Mouse (Mus musculus): ENCODE data around the gene Vsig10. TPM values are rescaled to one million over a fixed set of nuclear protein-coding genes. Genes with fewer than 3 reads are reported as not detected.
A peak's percentile ranks its signal among the peaks of the same experiment; 100 is the strongest.
"Not testable (repeated sequence)": the region's sequence is repeated elsewhere in the genome, so short reads cannot be mapped to it uniquely, and the experiment has no call there.

Vsig10 gene
- polyA plus RNA-seq, 1 experiment from 2014 or later = 6.1 TPM

GRCm38 (mm10) chr5:117377731-117378130, 58.8 kb downstream of the Vsig10 start:
- not testable (repeated sequence) for H3K4me1 ChIP-seq (ENCODE audit: control insufficient read depth, insufficient read depth, low read length); H3K27ac ChIP-seq (ENCODE audit: low read length); H3K9me3 ChIP-seq (replicated peaks; ENCODE audit: control insufficient read depth, low read length); H3K27me3 ChIP-seq (ENCODE audit: control insufficient read depth, insufficient read depth, low read length); H3K4me2 ChIP-seq (ENCODE audit: low read depth, low read length); H3K9ac ChIP-seq (ENCODE audit: low read length); H3K4me3 ChIP-seq (ENCODE audit: low read length); ATAC-seq (replicated peaks; ENCODE audit: extremely low read depth, insufficient read depth, low FRiP score)
- 83% methylated on average over 14 of the region's 14 CpGs for WGBS
- H3K36me3 ChIP-seq (ENCODE audit: control insufficient read depth, insufficient read depth) = peaks cover 39% of the 10 kb centered on the region

DNA sequence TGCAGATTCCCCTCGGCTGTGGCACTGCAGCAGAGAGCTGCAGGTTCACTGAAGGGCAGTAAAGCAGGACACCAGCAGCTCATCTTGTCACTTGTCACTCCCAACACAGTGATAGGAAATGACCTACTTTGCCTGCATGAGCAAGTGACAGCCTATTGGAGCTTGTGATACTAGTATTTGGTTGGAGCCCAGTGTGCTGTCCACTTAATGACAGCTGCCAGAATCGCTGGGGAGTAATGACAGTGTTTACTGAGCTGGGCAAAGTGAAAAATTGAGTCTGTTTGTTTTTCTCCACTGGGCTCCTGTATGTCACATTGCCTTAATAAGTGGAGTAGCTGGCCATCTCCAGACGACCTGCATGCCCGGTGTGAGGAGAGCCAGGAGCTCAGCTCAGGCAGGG, 61.3 kb downstream of the Vsig10 start:
- H3K4me2 ChIP-seq (ENCODE audit: low read depth, low read length) = no peak overlapping the region
- no peak overlapping the region for H3K9ac ChIP-seq (ENCODE audit: low read length)
- H3K4me1 ChIP-seq (ENCODE audit: control insufficient read depth, insufficient read depth, low read length) = peaks cover 6% of the 10 kb centered on the region; the same call in 1 of the 2 replicates
- H3K36me3 ChIP-seq (ENCODE audit: control insufficient read depth, insufficient read depth) = peaks cover 37% of the 10 kb centered on the region
- 59% methylated on average over 4 of the region's 4 CpGs for WGBS
- no peak overlapping the region for H3K4me3 ChIP-seq (ENCODE audit: low read length)
- H3K9me3 ChIP-seq (replicated peaks; ENCODE audit: control insufficient read depth, low read length) = no peaks in the 10 kb centered on the region
- no peak for ATAC-seq (replicated peaks; ENCODE audit: extremely low read depth, insufficient read depth, low FRiP score)
- H3K27ac ChIP-seq (ENCODE audit: low read length) = no peak overlapping the region
- H3K27me3 ChIP-seq (ENCODE audit: control insufficient read depth, insufficient read depth, low read length) = no peaks in the 10 kb centered on the region

DNA sequence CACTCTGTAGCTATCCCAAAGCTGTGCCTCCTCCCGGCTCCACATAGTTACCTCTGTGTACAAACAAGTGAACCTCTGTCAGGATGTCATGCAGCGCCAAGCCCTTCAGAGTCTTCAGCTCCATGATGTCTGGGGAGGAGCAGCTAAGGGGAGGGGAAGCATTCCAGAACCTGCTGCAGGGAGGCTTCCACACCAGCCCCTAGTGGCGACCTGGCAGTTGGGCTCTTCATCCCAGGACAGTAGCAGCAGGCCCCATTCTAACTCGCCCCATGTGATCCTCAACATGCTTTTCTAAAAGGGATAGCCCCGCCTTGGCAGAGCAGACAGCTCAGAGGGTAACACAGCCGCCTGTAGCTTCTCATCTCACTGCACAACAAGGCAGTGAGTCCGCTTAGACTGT, 62.9 kb downstream of the Vsig10 start:
- Histone ChIP-seq H3K4me3 (ENCODE audit: low read length) (no peak overlapping the region), H3K4me2 (ENCODE audit: low read depth, low read length) (no peak overlapping the region), H3K36me3 (ENCODE audit: control insufficient read depth, insufficient read depth) (peaks cover 26% of the 10 kb centered on the region), H3K9me3 (replicated peaks; ENCODE audit: control insufficient read depth, low read length) (no peaks in the 10 kb centered on the region), H3K9ac (ENCODE audit: low read length) (no peak overlapping the region), H3K27ac (ENCODE audit: low read length) (no peak overlapping the region), H3K4me1 (ENCODE audit: control insufficient read depth, insufficient read depth, low read length) (peaks cover 6% of the 10 kb centered on the region; the same call in 1 of the 2 replicates), H3K27me3 (ENCODE audit: control insufficient read depth, insufficient read depth, low read length) (no peaks in the 10 kb centered on the region)
- ATAC-seq (replicated peaks; ENCODE audit: extremely low read depth, insufficient read depth, low FRiP score) = peak; percentile 33; the same call in 1 of the 2 replicates
- 66% methylated on average over 7 of the region's 7 CpGs for WGBS

GRCm38 (mm10) chr5:117383198-117383597, 64.3 kb downstream of the Vsig10 start:
- no peak overlapping the region for H3K4me3 ChIP-seq (ENCODE audit: low read length)
- no peak overlapping the region for H3K9ac ChIP-seq (ENCODE audit: low read length)
- peaks cover 20% of the 10 kb centered on the region for H3K36me3 ChIP-seq (ENCODE audit: control insufficient read depth, insufficient read depth)
- H3K27ac ChIP-seq (ENCODE audit: low read length) = no peak overlapping the region
- 75% methylated on average over 12 of the region's 12 CpGs for WGBS
- H3K9me3 ChIP-seq (replicated peaks; ENCODE audit: control insufficient read depth, low read length) = no peaks in the 10 kb centered on the region
- ATAC-seq (replicated peaks; ENCODE audit: extremely low read depth, insufficient read depth, low FRiP score) = no peak
- peaks cover 10% of the 10 kb centered on the region for H3K4me1 ChIP-seq (ENCODE audit: control insufficient read depth, insufficient read depth, low read length)
- no peak overlapping the region for H3K4me2 ChIP-seq (ENCODE audit: low read depth, low read length)
- no peaks in the 10 kb centered on the region for H3K27me3 ChIP-seq (ENCODE audit: control insufficient read depth, insufficient read depth, low read length)

DNA sequence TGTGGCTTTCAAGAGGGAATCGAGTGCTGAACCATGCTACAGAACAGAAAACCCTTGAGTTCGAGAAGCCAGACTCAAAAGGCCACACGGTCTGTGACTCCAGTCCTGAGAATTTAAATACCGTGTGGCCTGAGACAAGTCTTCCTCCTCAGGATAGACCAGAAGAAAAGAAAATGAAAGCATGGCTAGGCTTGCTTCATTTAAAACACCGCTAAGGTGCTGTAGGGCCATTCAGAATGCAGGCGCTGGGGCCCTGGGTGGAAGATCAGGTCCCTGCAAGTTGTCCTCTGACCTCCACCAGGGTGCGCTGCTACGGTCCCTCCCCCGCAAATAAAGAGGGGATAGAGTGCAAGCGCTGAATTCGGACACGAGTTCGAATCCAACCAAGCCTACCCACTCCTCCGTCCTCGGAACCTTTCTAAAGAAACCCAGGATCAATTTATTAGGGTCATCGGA, 69.4 kb downstream of the Vsig10 start:
- WGBS = 7% methylated on average over 16 of the region's 16 CpGs
- Histone ChIP-seq H3K9ac (ENCODE audit: low read length) (peak overlapping the region; percentile 89), H3K4me1 (ENCODE audit: control insufficient read depth, insufficient read depth, low read length) (peaks cover 6% of the 10 kb centered on the region), H3K4me3 (ENCODE audit: low read length) (peak overlapping the region; percentile 81), H3K27ac (ENCODE audit: low read length) (no peak overlapping the region), H3K9me3 (replicated peaks; ENCODE audit: control insufficient read depth, low read length) (peaks cover 5% of the 10 kb centered on the region; the same call in 1 of the 2 replicates), H3K4me2 (ENCODE audit: low read depth, low read length) (peak overlapping the region; percentile 76), H3K36me3 (ENCODE audit: control insufficient read depth, insufficient read depth) (peaks cover 8% of the 10 kb centered on the region), H3K27me3 (ENCODE audit: control insufficient read depth, insufficient read depth, low read length) (no peaks in the 10 kb centered on the region)
- ATAC-seq (replicated peaks; ENCODE audit: extremely low read depth, insufficient read depth, low FRiP score) = peak; percentile 18; the same call in 1 of the 2 replicates

DNA sequence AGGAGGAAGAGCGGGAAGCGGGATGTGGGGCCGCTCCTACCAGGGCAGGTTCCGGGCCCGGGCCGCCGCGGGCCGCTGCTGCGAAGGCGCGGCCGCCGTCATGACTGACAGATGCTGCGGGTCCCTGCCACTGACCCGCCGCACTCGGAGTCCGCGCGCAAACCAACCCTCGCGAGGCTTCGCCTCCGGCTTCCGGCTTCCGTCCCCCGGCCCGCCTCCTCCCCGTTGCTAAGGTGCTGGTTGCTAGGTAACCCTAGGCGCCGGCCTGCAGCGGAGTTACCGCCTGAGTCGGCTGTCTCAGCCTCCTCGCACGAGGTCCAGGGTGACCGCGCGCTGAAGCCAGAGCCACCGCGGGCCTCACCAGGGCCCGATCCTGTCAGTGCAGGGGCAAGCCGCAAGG, 70.0 kb downstream of the Vsig10 start, which contains the start of gene Rfc5:
Gene Rfc5, minus strand, starts transcription at position 171 of the 400 bp plus-strand sequence.
- Histone ChIP-seq H3K27ac (ENCODE audit: low read length) (no peak within 1 kb of the TSS), H3K9ac (ENCODE audit: low read length) (peak within 1 kb of the TSS; percentile 89), H3K9me3 (replicated peaks; ENCODE audit: control insufficient read depth, low read length) (peaks cover 8% of the 10 kb centered on the region; the same call in 1 of the 2 replicates), H3K4me1 (ENCODE audit: control insufficient read depth, insufficient read depth, low read length) (peaks cover 6% of the 10 kb centered on the region), H3K36me3 (ENCODE audit: control insufficient read depth, insufficient read depth) (peaks cover 6% of the 10 kb centered on the region), H3K4me2 (ENCODE audit: low read depth, low read length) (peak within 1 kb of the TSS; percentile 76), H3K4me3 (ENCODE audit: low read length) (peak within 1 kb of the TSS; percentile 81), H3K27me3 (ENCODE audit: control insufficient read depth, insufficient read depth, low read length) (no peaks in the 10 kb centered on the region)
- WGBS = under 1% methylated on average over 44 of the region's 44 CpGs
- ATAC-seq (replicated peaks; ENCODE audit: extremely low read depth, insufficient read depth, low FRiP score) = peak; percentile 97

DNA sequence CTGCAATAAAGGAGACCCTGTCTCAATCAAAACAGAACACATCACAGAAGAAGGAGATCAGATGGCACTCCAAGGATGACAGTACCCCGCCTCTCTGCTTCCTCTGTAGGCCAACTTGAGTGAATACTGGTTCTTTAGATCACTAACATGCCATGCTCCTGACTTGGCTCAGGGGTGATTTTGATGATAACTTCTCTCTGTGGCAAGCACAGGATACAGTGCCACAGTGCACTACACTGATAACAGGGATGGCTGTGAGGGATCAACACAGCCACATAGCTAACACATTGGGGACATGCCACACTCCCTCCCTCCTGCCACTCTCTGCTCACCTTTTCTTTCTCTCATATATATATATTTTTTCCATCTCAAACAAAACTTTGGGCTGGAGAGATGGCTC, 72.0 kb downstream of the Vsig10 start:
- H3K27ac ChIP-seq (ENCODE audit: low read length) = no peak overlapping the region
- H3K4me2 ChIP-seq (ENCODE audit: low read depth, low read length) = no peak overlapping the region
- 81% methylated on average over 1 of the region's 1 CpGs for WGBS

GRCm38 (mm10) chr5:117395834-117396233, 77.0 kb downstream of the Vsig10 start:
- Histone ChIP-seq H3K4me1 (ENCODE audit: control insufficient read depth, insufficient read depth, low read length) (no peaks in the 10 kb centered on the region), H3K9ac (ENCODE audit: low read length) (no peak overlapping the region), H3K4me2 (ENCODE audit: low read depth, low read length) (no peak overlapping the region), H3K36me3 (ENCODE audit: control insufficient read depth, insufficient read depth) (no peaks in the 10 kb centered on the region), H3K27me3 (ENCODE audit: control insufficient read depth, insufficient read depth, low read length) (no peaks in the 10 kb centered on the region), H3K4me3 (ENCODE audit: low read length) (no peak overlapping the region), H3K27ac (ENCODE audit: low read length) (no peak overlapping the region), H3K9me3 (replicated peaks; ENCODE audit: control insufficient read depth, low read length) (peaks cover 8% of the 10 kb centered on the region; the same call in 1 of the 2 replicates)
- ATAC-seq (replicated peaks; ENCODE audit: extremely low read depth, insufficient read depth, low FRiP score) = no peak
- WGBS = 77% methylated on average over 5 of the region's 5 CpGs

More for the DNA sequence above, 72.0 kb downstream of the Vsig10 start:
- Histone ChIP-seq H3K9ac (ENCODE audit: low read length) (no peak overlapping the region), H3K27me3 (ENCODE audit: control insufficient read depth, insufficient read depth, low read length) (no peaks in the 10 kb centered on the region), H3K36me3 (ENCODE audit: control insufficient read depth, insufficient read depth) (no peaks in the 10 kb centered on the region), H3K4me1 (ENCODE audit: control insufficient read depth, insufficient read depth, low read length) (peaks cover 6% of the 10 kb centered on the region), H3K4me3 (ENCODE audit: low read length) (no peak overlapping the region), H3K9me3 (replicated peaks; ENCODE audit: control insufficient read depth, low read length) (peaks cover 8% of the 10 kb centered on the region; the same call in 1 of the 2 replicates)
- ATAC-seq (replicated peaks; ENCODE audit: extremely low read depth, insufficient read depth, low FRiP score) = no peak

DNA sequence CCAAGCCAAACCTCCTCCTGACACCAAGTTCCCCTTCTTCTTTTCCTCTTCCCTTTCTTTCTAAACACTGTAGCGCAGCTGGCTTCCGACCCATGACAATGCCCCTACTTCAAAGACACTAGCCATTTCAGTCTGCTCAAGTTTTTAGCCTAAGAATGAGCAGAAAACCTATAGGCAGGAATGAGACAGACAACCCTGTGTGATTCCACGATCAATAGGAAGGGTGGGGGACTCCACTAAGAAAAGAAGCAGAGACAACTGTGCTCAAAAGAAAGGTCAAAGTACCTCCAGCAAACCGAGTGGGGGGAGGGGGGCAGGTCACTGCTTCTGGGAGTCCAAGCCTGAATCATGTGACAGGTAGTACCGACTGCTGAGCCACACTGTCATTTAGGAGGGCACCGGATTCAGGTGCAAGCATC, 77.7 kb downstream of the Vsig10 start:
- Histone ChIP-seq H3K9ac (ENCODE audit: low read length) (no peak overlapping the region), H3K27ac (ENCODE audit: low read length) (no peak overlapping the region), H3K36me3 (ENCODE audit: control insufficient read depth, insufficient read depth) (no peaks in the 10 kb centered on the region), H3K9me3 (replicated peaks; ENCODE audit: control insufficient read depth, low read length) (0 out of 2 replicates have a peak, but pooled peaks cover 2% of the 10 kb centered on the region), H3K4me2 (ENCODE audit: low read depth, low read length) (no peak overlapping the region), H3K4me3 (ENCODE audit: low read length) (no peak overlapping the region), H3K4me1 (ENCODE audit: control insufficient read depth, insufficient read depth, low read length) (no peaks in the 10 kb centered on the region), H3K27me3 (ENCODE audit: control insufficient read depth, insufficient read depth, low read length) (no peaks in the 10 kb centered on the region)
- ATAC-seq (replicated peaks; ENCODE audit: extremely low read depth, insufficient read depth, low FRiP score) = no peak
- 68% methylated on average over 6 of the region's 6 CpGs for WGBS
